Mouse (Mus musculus): Measurements from ENCODE around the gene Aanat.

Gene Aanat

DNA sequence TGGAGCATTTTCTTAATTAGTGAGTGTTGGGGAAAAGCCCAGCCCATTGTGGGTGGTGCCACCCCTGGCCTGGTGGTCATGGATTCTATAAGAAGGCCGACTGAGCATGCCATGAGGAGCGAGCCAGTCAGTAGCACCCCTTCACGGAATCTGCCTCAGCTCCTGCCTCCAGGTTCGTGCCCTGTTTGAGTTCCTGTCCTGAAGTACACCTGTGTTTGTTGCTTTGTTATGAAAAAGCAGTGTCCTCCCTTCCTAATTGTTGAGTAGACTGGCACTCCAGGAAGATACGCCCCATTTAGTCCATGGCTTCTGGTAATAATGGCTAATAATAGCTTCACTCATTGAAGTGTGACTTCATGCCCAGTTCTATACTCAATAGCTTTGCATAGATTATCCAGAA lies at the start of gene Aanat:
Aanat (plus strand) TSS at position 123 of the 400 bp plus-strand sequence.
- DNase-seq (ENCODE audit: low spot score in 2 of 2), result no peak

DNA sequence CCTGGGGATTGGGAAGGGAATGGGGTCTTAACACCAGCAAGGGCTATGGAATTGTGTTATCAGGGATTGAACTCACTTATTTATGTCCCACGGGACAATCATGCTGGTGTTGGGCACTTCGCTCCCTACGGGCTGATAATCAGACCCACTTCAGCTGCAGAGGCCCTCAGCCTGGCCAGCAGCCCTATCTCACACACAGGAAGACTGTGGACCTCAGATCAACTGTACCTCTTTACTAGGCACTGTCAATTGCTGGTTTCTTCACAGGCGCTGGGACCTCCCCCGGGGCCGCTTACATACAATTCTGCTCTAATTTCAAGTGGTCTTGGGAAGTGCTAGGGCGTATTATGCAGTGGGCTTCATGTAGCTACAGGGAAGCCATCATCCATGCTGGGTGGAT lies 49.5 kb upstream of the Aanat start:
- DNase-seq (ENCODE audit: low spot score in 2 of 2), result no peak

- no peak for DNase-seq (ENCODE audit: low spot score in 2 of 2)
Observed at GRCm38 (mm10) chr11:116537388-116537787, 48.8 kb upstream of the Aanat start.

DNA sequence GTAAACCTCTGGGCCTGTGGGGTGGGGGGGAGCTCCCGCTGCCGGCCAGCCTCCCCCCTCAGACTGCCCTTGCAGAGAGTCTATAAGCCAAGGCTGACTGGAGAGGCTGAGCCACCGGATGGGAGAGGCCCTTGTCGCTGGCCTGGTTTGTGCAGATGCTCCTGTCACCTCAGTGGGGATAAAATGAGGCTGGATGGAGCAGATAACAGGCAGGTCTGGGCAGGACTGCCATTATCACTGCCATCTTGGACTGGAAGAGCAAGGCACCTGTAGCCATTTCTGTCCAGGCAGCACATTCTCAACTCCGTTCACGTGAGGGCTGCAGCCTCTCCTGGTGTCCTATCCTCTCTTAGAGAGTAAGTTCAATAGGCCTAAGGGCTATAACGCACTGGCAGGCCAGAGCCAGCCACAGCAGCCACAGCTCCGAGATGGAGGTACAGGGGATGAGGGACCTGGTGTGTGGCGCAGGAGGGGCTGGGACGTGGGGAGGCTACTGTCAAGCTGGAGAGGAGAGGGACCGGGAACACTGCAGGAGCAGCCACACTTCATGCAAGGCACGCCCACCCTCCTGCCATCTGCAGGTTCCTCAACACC lies 48.0 kb upstream of the Aanat start:
- DNase-seq (ENCODE audit: low spot score in 2 of 2), result no peak

DNA sequence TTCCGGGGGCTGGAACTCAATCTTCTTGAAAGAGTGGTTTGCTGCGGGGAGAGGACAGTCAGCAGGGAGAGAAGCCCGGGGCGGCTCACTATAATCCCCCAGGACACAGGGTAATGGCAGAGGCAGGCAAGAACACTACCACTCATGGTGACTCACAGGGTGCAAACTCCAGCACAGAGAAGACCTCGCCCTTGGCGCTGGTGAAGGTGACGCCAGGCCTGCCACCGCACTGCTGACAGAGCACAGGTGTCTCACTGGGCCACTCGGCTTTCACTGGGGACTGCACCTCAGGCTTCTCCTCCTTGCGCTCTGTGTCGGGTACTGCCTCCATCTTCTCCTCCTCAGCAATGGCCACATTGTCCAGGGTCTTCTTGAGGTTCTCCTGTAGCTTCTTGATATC lies 45.0 kb upstream of the Aanat start:
- no peak for DNase-seq (ENCODE audit: low spot score in 2 of 2)

GRCm38 (mm10) chr11:116543110-116543509 lies 43.1 kb upstream of the Aanat start:
- DNase-seq (ENCODE audit: low spot score in 2 of 2), result no peak

GRCm38 (mm10) chr11:116547296-116548060 lies 38.8 kb upstream of the Aanat start:
- no peak for DNase-seq (ENCODE audit: low spot score in 2 of 2)

DNA sequence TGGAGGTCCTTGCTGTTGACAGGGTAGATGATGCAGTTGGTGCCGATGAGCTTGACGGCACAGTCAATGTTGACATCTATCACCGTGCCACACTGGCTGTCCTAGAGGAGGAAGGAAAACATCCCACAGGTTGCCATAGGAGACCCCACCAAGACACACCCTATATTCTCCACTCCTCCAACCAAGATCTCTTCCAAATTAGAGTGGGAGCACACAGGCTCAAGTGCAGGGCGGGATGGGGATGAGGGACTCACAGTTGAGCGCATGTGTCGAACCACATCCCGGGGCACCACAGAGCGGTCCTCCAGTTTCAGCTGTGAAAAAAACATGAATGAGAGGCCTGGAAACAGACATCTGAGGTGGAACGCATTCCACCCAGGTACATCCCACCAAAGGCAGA lies 37.5 kb upstream of the Aanat start:
- no peak for DNase-seq (ENCODE audit: low spot score in 2 of 2)

DNA sequence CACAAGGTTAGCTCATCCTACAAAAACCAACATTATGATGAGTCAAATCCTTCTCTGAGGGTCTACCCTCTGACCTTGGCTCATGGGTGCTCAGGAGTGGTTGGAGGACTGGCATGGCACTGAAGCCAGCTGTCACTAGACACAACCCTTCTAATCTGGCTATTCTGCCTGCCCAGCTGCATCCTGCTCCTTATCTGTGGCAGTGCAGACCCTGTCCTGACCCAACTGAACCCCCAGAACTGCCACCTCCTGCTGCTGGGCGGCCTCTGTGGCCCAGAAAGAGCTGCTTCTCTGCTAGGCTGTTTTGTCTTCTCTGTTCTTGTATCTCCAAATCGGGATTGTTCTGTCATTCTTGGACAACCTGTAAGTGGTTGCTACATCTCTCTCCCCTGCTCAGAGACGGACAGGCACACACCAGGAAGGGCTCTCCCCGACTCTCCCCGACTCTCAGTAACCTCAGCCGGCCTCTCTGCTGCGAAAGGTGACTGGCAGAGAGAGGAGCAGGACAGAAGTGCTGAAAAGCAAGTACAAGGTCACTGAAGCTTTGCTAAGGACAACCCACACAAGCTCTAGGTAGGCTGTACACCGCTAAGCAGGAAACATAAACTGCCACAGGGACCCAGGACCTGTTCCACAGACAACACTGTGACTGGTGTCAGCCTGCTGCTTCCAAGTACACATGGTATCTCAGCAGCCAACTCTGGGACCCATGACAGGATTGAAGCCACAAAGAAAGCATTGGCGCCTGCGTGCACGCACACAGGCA lies 36.8 kb upstream of the Aanat start:
- DNase-seq (ENCODE audit: low spot score in 2 of 2), result no peak

- no peak for DNase-seq (ENCODE audit: low spot score in 2 of 2)
Observed at GRCm38 (mm10) chr11:116550748-116551147, 35.5 kb upstream of the Aanat start.

DNA sequence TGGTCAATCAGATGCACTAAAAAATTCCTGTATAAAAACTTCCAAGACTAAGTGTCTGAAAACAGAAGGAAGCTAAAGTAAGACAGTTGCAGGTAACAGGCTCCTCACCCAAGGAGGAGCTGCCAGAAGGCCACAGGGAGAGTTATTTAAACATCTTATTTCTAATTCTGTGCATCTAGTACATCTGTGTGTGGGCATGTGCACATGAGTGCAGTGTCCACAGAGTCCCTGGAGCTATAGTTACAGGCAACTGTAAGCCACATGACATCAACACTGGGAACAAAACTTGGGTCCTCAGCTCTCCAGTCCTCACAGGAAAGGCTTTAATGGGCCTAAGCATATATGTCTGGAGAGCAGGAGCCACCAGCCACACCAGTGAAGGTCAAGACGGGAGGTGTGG lies 34.0 kb upstream of the Aanat start:
- DNase-seq (ENCODE audit: low spot score in 2 of 2), result no peak

- DNase-seq (ENCODE audit: low spot score in 2 of 2), result no peak
Observed at GRCm38 (mm10) chr11:116554171-116554878, 31.9 kb upstream of the Aanat start.

- DNase-seq (ENCODE audit: low spot score in 2 of 2), result no peak
Observed at GRCm38 (mm10) chr11:116555572-116555971, 30.7 kb upstream of the Aanat start.

GRCm38 (mm10) chr11:116556308-116556707 lies 29.9 kb upstream of the Aanat start:
- no peak for DNase-seq (ENCODE audit: low spot score in 2 of 2)

DNA sequence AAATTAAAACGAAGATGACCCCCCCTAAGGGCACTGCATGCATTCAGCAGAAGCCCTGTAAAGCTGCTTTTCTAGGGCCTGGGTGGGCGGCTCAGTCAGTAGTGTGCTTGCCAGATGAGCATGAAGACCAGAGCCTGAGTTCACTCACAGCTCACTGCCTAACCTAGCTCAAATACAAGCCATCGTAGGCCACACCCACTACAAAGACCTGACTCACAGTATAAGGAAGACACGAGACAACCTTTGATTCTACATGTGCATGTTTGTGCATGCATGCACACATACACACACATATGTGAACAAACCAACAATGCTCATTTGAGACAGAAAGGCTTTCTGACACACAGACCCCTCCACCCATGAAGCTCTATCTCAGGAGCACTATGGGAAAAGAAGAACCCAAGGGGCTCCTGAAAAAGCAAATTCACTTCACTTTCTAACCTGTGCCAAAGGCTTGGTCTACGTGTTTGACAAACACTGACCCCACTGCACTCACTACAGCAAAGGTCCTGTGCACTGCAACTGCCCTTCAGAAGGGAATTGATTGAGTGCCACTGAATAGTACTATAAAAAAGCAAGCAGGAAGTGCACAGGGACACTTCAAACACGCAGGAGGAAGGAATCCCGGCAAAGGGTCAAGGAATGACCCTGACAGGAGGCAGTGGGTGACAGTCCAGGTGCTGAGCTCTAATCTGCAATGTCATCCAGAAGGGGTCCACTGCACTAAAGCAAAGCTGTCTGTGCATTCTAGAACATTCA lies 20.8 kb upstream of the Aanat start:
- no peak for DNase-seq (ENCODE audit: low spot score in 2 of 2)

DNA sequence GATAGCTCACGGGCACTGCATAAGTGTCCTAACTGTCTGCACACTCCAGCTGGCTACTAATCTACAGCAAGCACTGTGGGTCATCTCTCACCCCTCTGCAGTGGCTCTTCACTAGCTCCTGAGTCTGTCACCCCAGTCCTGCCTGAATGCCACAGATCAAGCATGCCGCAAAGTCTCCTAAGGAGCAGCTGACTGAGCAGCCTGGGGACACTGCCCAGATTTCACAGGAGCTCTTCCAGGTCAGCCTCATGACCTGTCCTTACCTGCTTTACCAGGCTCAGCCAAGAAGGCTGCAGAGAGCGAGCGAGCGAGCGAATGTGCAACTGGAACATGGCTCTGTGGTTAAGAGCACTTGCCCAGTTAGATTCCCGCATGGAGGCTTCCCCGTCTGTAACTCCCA lies 18.7 kb upstream of the Aanat start:
- DNase-seq (ENCODE audit: low spot score in 2 of 2), result no peak

- no peak for DNase-seq (ENCODE audit: low spot score in 2 of 2)
Observed at GRCm38 (mm10) chr11:116570821-116571220, 15.4 kb upstream of the Aanat start.

DNA sequence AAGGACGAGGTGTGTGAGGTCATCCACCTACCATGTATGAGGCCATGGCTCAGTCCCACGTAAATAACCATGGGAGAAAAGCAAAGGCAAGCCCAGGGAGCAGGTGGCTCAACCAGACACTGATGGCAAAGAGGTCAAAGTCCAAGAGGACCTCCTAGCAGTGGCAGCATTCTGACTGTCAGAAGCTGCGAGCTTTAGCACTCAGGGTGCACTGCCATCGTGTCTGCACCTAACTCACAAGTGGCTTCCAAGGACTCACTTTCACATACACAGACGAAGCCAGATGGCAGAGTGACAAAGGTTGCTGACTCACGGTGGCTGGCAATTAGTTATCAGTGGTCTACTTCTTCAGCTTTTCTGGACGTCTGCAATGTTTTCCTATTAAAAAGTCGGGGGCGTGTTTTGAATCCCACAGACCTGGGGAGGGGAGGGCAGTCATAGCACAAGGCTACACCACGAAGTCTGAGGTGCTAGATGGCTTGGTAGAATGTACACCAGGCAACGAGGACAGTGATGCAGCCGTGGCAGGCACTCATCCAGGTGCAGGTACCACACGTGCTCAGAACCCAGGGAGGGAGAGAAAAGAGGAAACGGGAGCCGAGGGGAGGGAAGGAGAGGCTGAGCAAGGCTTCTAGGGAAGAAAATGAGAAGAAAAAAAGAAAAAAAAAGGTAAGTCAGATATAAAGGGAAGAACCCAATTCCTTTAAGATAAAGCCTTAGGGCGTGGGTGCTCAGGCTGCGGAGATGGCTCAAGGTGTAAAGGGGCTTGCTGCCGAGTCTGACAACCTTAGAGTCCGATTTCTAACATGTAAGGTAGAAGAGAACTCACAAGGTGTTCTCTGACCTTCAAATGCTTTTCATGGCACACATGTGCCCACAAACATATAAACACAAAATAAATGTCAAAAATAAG lies 14.2 kb upstream of the Aanat start:
- no peak for DNase-seq (ENCODE audit: low spot score in 2 of 2)

GRCm38 (mm10) chr11:116572756-116573543 lies 13.3 kb upstream of the Aanat start:
- peak in 1 of 2 experiments; percentile 30 for DNase-seq (ENCODE audit: low spot score in 2 of 2)

DNA sequence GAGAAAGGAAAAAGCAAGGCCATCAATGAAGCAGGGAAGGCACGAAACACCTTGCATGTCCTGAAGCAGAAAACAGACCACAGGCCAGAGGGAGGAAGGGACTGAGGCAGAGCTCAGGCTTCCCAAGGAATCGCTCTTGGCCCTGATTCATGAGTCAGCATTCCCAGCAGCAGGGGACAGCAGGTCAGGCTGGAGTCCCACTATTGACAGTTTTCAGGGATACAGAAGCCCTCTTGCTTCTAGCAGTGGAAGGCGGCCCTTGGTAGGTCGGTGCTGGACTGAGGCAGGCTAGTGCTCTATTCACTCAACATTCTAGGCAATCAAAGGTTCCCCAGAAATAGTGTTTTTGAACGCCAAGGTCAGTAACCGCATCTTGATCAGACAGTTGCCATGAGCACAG lies 11.7 kb upstream of the Aanat start:
- no peak for DNase-seq (ENCODE audit: low spot score in 2 of 2)
